Mouse (Mus musculus) cerebellum, adult 18-20 months (tissue): ENCODE data around the gene Dnm2.

ENCODE experiments used
- DNase-seq, 2 experiments: peaks; one replicate each; pipeline ENCODE4 v3.0.0; 2021

Gene Dnm2

DNA sequence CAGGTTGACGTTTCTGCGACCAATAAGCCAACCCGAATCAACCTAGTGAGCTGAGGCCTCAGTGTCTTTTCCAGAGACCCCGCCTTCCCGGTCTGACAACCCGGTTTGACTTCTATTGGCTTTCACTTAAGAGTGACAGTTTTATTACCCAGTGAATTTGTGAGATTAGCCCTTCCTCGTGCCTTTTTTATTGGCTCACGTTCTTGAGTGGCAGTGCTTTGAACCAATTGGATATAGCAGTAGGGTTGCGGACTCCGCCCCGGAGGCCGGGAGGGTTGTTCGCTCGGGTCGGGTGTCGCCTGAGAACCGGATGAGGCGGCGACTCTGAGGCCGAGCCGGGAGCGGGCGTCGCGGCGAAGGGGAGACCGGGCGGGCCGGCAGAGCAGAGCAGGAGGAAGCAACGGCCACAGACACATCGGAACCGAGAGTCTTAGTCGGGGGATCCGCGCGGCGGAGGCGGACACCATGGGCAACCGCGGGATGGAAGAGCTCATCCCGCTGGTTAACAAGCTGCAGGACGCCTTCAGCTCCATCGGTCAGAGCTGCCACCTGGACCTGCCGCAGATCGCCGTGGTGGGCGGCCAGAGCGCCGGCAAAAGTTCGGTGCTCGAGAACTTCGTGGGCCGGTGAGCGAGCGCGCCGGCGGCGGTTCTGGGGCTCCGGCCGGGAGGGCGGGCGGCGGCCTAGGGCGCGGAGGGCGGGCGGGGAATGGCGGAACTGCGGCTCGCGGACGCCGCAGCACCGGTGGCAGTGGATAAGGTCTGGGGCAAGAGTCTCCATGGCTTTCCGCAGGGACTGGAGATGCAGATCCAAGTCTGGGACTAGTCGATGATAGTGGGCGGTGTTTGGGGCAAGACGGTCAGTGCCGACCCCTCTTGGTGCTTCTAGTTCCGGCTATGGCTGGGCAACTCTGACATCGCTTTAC lies at the start of gene Dnm2:
TSS of gene Dnm2 (plus strand) at position 278 of the 925 bp plus-strand sequence.
- DNase-seq, result peak; percentile 97 to 98

DNA sequence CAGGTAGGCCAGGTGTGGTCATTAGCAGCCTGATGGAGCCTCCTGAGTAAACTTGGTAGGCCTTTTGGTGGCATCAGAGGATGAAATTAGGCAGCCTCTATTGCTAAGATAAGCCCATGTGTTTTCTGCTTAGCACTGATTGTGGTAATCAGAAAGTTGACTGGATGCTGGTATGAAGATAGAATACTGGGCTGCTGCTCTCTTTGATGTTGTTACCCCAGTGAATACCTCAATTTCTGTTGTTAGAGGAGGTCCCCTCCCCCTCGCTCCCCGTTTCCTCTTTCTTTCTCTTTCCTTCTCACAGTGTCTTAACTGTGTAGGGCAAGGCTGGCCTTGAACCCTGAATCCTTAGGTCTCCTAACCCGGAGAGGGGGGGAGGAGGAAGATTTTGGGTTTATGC lies 45.5 kb upstream of the Dnm2 start:
- no peak for DNase-seq

DNA sequence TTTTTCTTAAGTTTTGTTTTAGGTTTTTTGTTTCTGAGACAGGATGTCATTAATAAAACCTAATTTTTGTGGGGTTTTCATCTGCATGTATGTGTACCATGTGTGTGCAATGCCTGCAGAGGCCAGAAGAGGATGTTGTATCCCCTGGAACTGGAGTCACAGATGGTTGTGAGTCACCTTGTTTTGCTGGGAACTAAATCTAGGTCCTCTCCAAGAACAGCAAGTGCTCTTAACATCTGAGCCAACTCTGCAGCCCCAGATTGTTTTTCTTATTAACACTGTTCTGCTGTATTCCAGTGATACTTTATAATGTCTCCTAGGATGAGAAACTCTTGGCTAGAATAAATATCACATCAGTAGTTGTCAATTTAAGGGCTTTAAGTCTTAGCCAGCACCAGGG lies 43.8 kb upstream of the Dnm2 start:
- no peak for DNase-seq

DNA sequence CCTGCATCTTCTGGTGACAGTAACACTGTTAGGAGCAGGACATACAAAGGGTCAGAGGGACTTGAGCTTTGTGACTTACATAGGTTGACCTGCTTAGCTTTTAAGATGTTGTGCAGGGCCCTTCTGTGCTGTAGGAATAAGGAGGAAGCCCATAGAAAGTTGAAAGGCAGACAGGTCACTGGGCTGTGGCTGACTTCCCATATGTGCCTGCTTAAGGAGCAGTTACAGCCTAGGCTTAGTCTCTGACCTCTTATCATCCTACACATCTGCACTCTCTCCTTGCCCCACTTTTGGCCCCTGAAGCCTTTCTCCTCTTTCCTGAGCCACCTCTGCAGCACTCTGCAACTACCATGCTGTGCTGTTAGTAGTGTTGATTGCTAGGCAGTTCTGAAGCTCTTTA lies 40.7 kb upstream of the Dnm2 start:
- DNase-seq, result no peak

DNA sequence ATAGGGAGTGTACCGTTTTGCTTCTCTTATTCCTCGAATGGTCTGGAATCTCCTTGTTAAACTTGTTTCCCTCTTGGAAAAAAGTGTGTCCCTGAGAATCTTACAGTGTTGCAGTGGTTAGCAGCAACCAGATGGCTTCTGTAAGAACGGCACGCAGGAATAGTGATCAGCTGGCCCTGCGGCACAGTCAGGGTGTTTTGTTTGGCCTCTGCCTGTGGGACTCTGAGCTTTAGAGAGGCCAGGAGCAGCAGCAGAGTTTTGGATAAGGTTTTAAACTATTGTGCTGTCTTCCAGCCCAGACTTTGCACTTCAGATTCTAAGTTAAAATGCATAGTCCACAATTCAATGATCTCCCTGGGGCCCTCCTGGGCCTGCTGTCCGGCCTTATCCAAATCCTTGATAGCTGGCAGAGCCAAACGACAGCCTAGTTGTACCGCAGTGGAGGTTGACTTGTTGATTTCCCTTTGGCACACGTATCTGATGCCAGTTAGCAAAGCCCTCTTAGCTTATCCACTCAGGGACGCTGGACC lies 32.0 kb upstream of the Dnm2 start:
- no peak for DNase-seq

DNA sequence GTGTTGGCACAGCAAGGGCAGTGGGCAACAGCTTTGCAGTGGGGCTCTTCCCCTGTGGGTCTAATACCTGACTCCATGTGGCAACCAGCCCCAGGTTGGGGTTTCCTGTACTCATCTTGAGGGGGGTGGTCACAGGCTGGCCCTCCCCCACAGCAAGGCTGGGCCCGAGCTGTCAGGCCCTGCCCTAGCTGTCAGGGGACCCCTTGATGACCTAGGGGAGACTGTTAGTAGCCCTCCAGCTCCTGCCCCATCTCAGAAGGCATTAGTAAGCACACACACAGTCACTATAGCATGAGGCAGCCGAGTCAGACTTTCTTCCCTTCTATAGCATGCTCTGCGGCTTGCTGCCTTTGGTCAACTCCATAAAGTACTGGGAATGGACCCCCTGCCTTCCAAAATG lies 29.0 kb upstream of the Dnm2 start:
- no peak for DNase-seq

DNA sequence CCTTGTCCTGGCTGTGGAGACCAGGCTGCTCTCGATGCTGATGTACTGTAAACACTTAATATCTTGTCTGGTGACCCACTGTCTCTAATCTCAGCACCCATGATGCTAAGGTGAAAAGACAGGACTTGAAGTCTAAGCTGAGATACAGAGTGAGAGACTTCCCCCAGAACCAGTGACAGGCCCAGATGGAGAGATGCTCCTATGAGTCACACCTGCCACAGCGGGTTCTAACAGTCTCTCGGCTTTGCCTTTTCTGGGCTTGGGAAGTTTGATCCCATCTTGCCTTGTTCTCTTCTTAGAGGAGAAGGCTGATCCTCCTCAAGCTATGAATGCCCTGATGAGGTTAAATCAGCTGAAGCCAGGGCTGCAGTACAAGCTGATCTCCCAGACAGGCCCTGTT lies 27.5 kb upstream of the Dnm2 start:
- DNase-seq, result no peak

DNA sequence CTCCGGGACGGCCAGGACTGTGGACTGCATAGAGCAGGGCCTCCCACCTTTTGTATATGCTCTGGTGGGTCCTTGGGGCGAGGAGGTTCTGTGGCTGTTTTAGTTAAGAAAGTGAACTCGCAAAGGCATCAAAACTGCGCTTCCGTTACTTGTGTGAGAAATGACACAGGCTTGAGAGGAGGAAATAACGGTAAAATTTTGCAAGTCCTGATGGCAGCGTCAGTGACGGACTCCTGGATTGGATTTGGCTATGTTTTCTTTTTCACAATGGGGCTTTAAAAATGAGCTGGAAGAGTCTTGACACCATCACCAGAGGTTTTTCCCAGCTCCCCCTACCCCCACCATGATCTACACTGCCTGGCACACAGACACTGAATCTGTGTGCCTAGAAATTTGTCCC lies 23.7 kb upstream of the Dnm2 start:
- DNase-seq, result no peak

DNA sequence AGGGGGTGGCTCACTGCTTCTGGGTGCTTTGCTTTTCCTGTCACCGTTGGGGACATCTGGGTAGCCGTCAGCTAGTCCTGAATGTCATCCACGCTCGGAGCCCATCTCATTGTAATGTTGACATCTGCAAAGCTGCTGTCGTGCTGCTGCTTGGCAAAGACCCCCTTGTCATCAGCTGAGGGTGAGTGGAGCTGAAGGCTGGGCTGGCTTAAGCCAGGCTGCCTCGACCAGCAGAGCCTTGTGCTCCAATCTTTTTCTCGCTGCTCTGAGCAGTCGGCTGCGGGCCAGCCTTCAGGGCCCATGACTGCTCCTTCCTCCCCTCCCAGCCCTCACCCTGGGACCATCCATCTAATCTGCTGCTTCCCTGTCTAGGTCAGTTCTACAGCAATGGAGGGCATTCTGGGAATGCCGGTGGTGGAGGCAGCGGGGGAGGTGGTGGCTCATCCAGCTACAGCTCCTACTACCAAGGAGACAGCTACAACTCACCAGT lies 21.9 kb upstream of the Dnm2 start:
- DNase-seq, result no peak

DNA sequence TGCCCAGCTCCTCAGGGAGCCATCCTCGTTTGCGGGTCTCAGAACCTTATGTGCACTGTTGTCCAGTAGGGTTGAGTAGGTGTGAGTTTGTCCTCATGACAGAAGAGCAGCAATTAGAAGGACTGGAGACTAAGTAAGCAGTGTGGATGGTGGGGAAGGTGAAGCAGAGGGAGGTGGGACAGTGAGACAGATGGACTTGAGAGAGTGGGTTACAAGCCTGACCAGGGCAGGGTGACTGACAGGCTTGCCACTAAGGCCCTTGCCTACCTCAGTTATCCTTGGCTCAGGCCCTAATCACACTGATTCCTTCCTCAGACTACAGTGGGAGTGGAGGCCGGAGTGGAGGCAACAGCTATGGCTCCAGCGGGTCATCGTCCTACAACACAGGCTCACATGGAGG lies 21.0 kb upstream of the Dnm2 start:
- no peak for DNase-seq

DNA sequence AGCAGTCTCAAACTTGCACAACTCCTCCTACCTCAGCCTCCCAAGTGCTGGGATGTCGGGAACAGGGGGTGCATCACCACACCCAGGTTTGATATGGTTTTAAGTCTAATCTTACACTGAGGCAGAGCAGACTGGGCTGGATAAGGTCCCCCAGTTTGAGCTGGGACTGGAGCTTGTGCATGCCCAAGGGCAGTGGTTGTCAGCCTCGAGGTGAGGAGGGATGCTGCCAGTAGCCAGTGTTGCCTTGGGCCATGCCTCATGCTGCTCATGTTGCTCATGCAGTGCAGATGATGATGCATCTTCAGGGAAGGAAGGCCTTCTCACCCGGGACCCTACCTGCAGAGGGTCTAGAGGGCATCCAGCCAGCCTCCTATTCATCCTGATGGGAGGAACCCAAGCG lies 19.2 kb upstream of the Dnm2 start:
- DNase-seq, result no peak

DNA sequence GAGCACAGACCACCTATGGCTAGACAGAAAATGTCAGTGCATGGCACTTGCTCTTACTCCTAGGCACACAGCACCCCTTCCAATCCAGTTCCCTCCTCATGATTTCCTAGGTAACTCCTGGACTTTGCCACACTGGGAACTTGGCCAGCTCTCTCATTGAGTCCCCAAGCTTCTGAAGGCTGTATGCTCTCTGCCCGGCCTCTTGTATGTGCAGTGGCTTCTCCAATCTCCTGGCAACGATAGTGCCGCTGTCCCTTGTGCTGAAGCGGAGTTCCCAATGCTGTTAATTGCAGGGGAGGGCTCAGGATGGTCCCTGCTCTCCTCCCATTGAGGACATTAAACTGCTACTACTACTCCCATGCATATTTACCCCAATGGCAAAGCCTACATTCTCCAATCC lies 16.8 kb upstream of the Dnm2 start:
- no peak for DNase-seq

DNA sequence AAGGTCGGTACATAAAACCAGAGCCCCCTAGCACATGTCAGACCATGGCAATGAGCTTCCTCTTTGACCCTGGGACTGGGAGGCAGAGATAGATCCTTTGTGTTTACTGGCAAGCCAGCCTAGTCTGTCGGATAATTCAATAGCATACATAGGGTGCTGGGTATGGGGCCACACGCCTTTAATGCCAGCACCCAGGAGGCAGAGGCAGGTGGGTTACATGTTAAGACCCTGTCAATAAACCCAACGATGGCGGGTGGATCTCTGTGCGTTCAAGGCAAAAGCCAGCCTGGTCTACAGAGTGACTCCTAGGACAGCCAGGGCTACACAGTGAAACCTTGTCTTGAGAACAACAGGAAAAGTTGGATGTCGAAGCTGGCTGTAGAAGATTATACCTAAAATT lies 16.1 kb upstream of the Dnm2 start:
- no peak for DNase-seq

DNA sequence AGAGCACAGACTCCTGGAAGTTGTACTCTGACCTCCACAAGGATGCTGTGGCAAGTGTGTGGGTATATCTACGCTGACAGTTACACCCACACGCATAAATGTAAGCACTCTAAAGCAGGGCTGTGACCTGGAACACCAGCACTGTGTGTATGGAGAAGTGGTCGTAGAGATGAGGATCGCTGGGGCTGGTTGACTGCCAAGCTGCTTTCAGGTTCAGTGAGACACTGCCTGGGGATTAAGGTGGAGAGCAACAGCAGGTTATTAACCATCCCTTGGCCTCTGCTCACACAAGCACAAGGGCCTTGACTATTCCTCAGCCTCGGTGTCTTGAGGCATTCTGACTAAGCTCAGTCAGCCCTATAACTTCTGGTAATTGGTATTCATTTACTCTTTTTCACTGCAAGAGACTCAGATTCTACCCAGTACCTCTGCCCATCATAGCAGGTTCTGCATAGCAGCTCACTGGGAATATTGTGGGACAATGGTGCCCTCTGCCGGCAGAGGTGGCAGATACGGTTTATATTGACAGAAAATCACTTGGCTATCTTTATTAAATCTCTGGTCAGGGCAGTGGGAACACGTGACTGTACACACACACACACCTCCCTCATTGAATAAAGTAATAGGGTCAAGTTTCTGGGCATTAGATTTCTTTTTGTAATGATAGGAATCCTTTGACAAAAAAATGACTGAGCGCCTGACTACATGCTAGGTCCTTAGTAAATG lies 15.0 kb upstream of the Dnm2 start:
- DNase-seq, result peak; percentile 86 to 89

DNA sequence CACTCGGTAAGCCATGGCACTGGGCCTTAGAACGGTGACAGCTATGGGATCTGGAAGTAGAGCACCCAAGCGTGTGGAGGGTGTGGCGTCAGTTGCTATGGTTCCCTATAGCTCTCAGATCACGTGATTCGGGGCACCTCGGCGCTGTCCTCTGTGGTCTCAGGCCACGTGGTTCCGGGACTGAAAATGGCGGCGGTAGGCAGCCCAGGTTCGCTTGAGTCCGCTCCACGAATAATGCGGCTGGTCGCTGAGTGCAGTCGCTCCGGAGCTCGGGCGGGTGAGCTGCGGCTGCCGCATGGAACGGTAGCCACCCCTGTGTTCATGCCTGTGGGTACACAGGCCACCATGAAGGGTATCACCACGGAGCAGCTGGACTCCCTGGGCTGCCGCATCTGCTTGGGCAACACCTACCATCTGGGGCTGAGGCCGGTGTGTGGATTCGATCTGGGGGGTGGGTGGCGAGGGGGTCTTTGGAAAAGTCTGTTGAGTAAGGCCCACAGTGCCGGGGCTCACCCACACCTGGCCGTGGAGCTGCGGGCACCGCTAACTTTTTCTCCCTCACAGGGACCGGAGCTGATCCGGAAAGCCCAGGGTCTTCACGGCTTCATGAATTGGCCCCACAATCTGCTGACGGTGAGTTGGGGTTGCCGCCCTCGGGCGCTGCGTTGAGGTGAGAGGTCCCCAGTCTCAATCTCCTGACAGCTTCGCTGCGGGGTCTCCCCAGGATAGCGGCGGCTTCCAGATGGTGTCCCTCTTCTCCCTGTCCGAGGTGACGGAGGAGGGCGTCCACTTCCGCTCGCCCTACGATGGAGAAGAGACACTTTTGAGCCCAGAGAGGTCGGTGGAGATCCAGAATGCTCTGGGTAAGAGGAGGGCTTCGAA lies 12.8 kb upstream of the Dnm2 start, which contains the start of gene Qtrt1:
TSS of gene Qtrt1 (plus strand) at position 169 of the 882 bp plus-strand sequence.
- peak; percentile 80 to 90 for DNase-seq

DNA sequence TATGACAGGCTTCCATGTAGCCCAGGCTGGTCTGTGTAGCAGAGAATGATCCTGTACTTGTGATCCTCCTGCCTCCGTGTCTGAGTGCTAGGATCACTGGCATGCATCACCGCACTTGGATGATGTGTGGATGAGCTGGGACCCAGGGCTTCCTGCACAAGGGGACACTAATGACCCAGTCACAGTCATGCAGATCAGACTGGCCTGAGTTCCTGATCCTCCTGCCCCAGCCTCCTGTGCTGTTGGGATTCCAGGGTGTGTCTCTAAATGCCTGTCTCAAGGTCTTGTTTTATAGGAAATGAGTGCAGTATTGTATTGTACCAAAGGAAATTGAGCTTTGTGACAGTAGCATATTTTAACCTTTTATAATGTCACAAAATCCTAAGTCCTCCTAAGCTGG lies 6.8 kb upstream of the Dnm2 start:
- DNase-seq, result no peak

DNA sequence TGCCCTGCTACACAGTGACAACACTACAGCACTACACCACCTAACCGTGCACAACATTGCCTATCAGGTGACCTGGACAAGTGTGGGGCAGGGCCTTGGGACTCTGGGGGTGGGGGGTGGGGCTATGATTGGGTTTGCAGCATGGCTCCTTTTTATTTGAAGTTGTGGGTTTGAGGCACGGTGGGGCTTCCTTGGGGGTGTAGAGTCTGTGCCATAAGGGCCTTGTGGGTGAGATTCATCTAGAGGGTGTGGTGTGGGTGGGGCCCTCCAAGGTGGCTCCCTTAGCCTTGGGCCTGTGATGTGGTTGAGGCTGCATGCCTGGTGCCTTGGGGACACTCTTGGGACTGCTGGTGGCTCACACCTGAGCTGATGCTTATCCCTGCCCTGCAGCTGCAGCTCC lies 5.1 kb upstream of the Dnm2 start:
- DNase-seq, result no peak

DNA sequence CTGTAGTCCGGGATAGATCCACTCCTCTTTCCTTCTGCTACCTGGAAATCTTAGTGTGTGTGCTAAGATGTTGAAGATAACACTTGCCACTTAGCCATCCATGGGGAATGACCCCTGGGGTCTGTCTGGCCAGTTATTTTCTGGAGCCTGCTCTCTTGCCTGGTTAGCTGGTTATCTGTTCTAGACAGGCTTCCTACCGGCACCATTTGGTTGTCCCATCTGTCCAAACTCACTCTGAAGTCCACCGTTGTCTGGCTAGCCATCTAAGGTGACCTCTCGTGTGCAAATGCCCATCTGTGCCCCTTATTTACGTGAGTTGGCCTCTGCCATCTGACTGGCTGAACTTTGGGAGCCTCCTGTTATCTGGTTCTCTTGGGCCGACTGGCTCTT lies 843 bp downstream of the Dnm2 start:
- DNase-seq, result peak; percentile 60 to 70

DNA sequence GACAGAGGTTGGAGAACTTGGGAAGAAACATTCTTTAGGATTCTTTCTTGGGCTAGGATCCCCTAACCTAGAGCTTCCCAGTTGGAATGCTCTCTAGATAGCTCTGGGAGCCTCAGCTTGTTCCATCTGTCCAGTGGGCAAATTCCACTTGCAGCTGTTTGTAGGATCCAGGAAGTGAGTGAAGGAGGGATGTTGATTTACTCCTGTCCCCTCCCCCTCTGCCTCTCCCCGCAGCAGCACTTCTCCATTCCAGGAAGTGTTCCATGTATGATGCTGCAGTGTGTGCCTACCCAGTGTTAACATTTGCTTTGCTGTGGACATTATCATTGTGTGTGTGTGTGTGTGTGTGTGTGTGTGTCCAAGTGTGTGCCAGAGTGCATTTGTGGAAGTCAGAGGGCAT lies 1.3 kb downstream of the Dnm2 start:
- DNase-seq, result no peak

DNA sequence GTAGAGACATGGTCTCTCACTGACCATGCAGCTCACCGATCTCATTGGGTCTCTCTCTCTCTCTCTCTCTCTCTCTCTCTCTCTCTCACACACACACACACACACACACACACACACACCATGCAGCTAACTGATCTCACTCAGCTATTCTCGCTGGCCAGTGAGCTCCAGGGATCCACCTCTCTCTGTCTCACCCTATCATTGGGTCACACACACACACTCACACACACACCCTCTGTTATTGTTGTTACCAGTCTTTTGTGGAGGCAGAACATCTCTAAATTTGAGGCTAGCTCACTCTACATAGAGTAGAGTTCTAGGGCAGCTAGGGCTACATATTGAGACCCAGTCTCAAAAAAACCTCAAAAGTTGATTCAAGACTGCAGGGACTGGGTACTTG lies 1.8 kb downstream of the Dnm2 start:
- no peak for DNase-seq

DNA sequence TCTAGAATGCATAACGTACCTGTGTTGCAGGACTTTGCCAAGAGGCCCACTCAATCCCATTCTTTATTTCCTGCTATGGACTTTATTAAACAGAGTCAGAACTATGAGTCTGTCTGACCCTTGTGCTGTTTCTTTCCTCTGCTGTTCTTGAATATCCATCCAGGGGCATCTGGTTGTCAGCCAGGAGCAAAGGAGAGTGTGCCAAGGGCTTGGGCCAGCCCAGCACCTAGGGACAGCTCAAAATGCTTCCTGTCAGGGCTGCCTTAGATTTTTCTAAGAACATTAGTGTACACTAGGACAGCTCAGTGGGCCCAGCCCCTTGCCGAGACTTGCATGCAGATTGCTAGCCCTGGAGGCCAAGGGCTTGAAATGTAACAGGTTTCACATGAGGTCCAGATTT lies 3.1 kb downstream of the Dnm2 start:
- DNase-seq, result peak; percentile 62 to 69

DNA sequence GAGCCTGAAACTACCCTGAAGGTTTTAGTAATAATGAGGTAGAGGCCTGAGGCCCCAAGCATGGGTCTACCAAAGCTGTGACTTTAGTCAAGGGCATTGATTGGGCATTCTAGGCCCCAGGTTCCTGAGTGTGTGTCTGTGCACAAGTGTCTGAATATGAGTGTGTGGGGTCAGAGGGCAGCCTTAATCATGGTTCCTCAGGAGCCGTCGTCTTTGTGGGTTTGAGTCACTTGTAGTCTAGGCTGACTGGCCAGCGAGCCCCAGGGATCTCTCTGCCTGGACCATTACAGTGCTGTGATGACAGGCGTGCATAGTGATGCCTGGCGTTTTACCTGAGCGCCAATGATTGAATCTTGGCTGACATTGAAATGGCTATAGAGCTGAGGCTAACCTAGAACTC lies 3.5 kb downstream of the Dnm2 start:
- DNase-seq, result no peak

DNA sequence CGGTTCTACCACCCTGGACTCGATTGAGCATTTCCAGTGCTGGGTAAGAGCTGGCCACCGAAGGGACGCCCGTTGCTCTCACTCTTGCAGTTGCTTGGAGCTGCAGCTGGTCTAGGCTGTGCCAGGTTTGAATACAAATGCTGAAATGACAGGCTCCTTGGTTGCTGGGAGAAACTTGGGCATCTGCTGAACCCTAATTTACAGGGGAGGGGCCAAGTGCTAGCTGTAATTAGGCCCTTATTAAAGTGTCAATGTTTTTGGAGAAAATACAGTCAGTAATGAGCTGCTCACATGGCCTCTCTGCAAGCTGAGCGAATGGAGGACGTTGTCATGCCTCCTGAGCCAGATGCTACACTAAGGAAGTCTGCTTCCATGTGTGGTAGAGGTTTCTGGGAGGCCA lies 6.0 kb downstream of the Dnm2 start:
- DNase-seq, result no peak
